In the genomic region with DNA sequence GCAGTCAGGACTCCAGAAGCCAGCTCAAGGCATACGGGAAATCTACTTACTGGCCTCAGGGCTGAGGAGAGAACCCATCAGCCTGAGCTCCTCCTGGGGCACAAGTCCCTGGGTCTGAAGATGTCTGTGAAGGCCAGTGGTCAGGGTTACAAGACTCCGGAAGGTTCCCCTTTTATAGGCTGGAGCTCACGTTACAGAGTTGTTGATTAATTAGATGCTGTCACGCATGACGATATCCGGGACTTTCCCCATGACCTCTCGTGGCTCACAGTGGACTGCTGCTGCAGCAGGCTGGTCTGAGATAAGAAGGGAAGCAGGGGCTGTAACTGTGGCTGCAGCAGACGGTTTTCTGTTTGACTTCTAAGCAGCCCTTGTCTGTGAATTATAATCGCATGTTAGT, we compare ENCODE assay signal across 8 mouse cellular contexts. TPM values are rescaled to one million over a fixed set of nuclear protein-coding genes. Genes with fewer than 3 reads are reported as not detected.
DNase-seq lines count a peak whose midpoint lies in the region; TF ChIP-seq lines count a peak whose summit lies in the region.

No protein-coding gene starts in this region.

- 0 out of 2 replicates have a peak overlapping the region, but pooled peaks have one; percentile 3 for H3K4me3 ChIP-seq in ES-Bruce4 (ENCODE audit: low read depth, low read length)
- H3K4me3 ChIP-seq in bone marrow, adult 2 months (replicated peaks; ENCODE audit: control insufficient read depth, low read depth, low read length) = peak overlapping the region; percentile 75
- peak overlapping the region; percentile 59 for H3K4me3 ChIP-seq in liver, adult 2 months (ENCODE audit: insufficient read depth, low read depth, low read length)

- no peak for TF ChIP-seq POLR2A in ES-Bruce4 (IDR thresholded peaks at IDR 0.05; ENCODE audit: insufficient read depth, low read length)
- TF ChIP-seq POLR2A in bone marrow, adult 2 months (IDR thresholded peaks at IDR 0.05; ENCODE audit: borderline replicate concordance, control insufficient read depth, low read depth, low read length) = no peak
- TF ChIP-seq POLR2A in liver, adult 2 months (IDR thresholded peaks at IDR 0.05; ENCODE audit: extremely low read depth, insufficient read depth, low read length) = peak; percentile 39; the same call in 1 of the 2 replicates

- peak; percentile 56 for DNase-seq in heart, postnatal 4 days
- peak; percentile 59 for DNase-seq in liver, adult 2 months (ENCODE audit: extremely low read depth, low read depth, low spot score)
- DNase-seq in natural killer cell, adult 2 months (ENCODE audit: low spot score in 2 of 2) = peak; percentile 91 to 93
- no peak for DNase-seq in right cerebral cortex, postnatal 36 days (ENCODE audit: low spot score in 2 of 2)
- no peak for DNase-seq in thymus, adult 18-20 months
- no peak for DNase-seq in adipocyte (ENCODE audit: low spot score)

- H3K9me3 ChIP-seq in ES-Bruce4 (replicated peaks; ENCODE audit: control insufficient read depth, insufficient read depth, low read length, poor library complexity, severe bottlenecking) = no peaks in the 10 kb centered on the region

- no peak for TF ChIP-seq CTCF in ES-Bruce4 (IDR thresholded peaks at IDR 0.05; ENCODE audit: low read depth, low read length)
- no peak for TF ChIP-seq CTCF in bone marrow, adult 2 months (IDR thresholded peaks at IDR 0.05; ENCODE audit: control insufficient read depth, insufficient read depth, low read length)
- TF ChIP-seq CTCF in liver, adult 2 months (IDR thresholded peaks at IDR 0.05; ENCODE audit: low read depth, low read length) = no peak

- H3K27ac ChIP-seq in ES-Bruce4 (ENCODE audit: insufficient read depth, low read length) = no peak overlapping the region
- H3K27ac ChIP-seq in bone marrow, adult 2 months (ENCODE audit: control insufficient read depth, insufficient read depth, low read depth, low read length, poor library complexity) = peak overlapping the region; percentile 91
- H3K27ac ChIP-seq in liver, adult 2 months (replicated peaks; ENCODE audit: insufficient read depth, low read depth, low read length) = peak overlapping the region; percentile 84

- no peak for TF ChIP-seq EP300 in ES-Bruce4 (IDR thresholded peaks at IDR 0.05; ENCODE audit: insufficient read depth, low read depth, low read length)

- no peaks in the 10 kb centered on the region for H3K36me3 ChIP-seq in ES-Bruce4 (ENCODE audit: control insufficient read depth, insufficient read depth, low read length, poor library complexity, severe bottlenecking)
- no peaks in the 10 kb centered on the region for H3K36me3 ChIP-seq in liver, adult 2 months (ENCODE audit: control insufficient read depth, insufficient read depth, low read length)

- 2% methylated on average over 9 of the region's 9 CpGs for WGBS in bone marrow, adult 2 months
- WGBS in liver, adult 2 months = 17% methylated on average over 9 of the region's 9 CpGs

- H3K79me2 ChIP-seq in liver, adult 2 months (ENCODE audit: control insufficient read depth, insufficient read depth, low read length) = no peaks in the 10 kb centered on the region

- H3K27me3 ChIP-seq in ES-Bruce4 (ENCODE audit: control insufficient read depth, insufficient read depth, low read length, poor library complexity, severe bottlenecking) = no peaks in the 10 kb centered on the region
- peaks cover 4% of the 10 kb centered on the region; the same call in 1 of the 2 replicates for H3K27me3 ChIP-seq in liver, adult 2 months (ENCODE audit: control insufficient read depth, insufficient read depth, low read length)

- no peaks in the 10 kb centered on the region for H3K4me1 ChIP-seq in ES-Bruce4 (ENCODE audit: control insufficient read depth, insufficient read depth, low read length)
- H3K4me1 ChIP-seq in bone marrow, adult 2 months (ENCODE audit: control insufficient read depth, insufficient read depth, low read length) = peaks cover 2% of the 10 kb centered on the region
- H3K4me1 ChIP-seq in liver, adult 2 months (ENCODE audit: control insufficient read depth, insufficient read depth, low read length) = no peaks in the 10 kb centered on the region

- H3K9ac ChIP-seq in ES-Bruce4 (ENCODE audit: low read depth, poor library complexity, severe bottlenecking) = no peak overlapping the region
- peak overlapping the region; percentile 75 for H3K9ac ChIP-seq in liver, adult 2 months (ENCODE audit: low read depth, low read length)

RNA-seq across cellular contexts. Expression of gene Neurl3, which starts 1.2 kb away (rescaled TPM):
- not detected in 2 replicates for polyA plus RNA-seq in ES-Bruce4 (2011; ENCODE audit: insufficient read depth, insufficient read length, low read depth, missing spikeins)
- polyA plus RNA-seq in bone marrow, adult 2 months (2011; ENCODE audit: insufficient read depth, insufficient read length, low replicate concordance, missing spikeins) = 33.7 and 62.7 TPM in 2 replicates
- 1 to 10 TPM; 4.9 to 5.3 TPM for total RNA-seq in heart, postnatal 4 days (2021)
- total RNA-seq in liver, adult 2 months (2014; rRNA removed) = 3.3 and 4.0 TPM in 2 replicates
- polyA plus RNA-seq in liver, adult 2 months (2012; rRNA removed) = 3.6 and 5.3 TPM in 2 replicates

RNA-seq across cellular contexts. Expression of gene Uggt1, which starts 28.8 kb away (rescaled TPM):
- polyA plus RNA-seq in ES-Bruce4 (2011; ENCODE audit: insufficient read depth, insufficient read length, low read depth, missing spikeins) = 76.7 and 77.5 TPM in 2 replicates
- polyA plus RNA-seq in bone marrow, adult 2 months (2011; ENCODE audit: insufficient read depth, insufficient read length, low replicate concordance, missing spikeins) = 14.8 and 33.9 TPM in 2 replicates
- 10 to 100 TPM; 39.0 to 39.3 TPM for total RNA-seq in heart, postnatal 4 days (2021)
- total RNA-seq in liver, adult 2 months (2014; rRNA removed) = 44.5 and 49.0 TPM in 2 replicates
- polyA plus RNA-seq in liver, adult 2 months (2012; rRNA removed) = 11.6 and 12.6 TPM in 2 replicates

RNA-seq across cellular contexts. Expression of gene Arid5a, which starts 34.2 kb away (rescaled TPM):
- polyA plus RNA-seq in ES-Bruce4 (2011; ENCODE audit: insufficient read depth, insufficient read length, low read depth, missing spikeins) = 3.5 and 4.1 TPM in 2 replicates
- polyA plus RNA-seq in bone marrow, adult 2 months (2011; ENCODE audit: insufficient read depth, insufficient read length, low replicate concordance, missing spikeins) = 14.3 and 36.7 TPM in 2 replicates
- total RNA-seq in heart, postnatal 4 days (2021) = 10 to 100 TPM; 27.7 to 27.9 TPM
- total RNA-seq in liver, adult 2 months (2014; rRNA removed) = 0.67 and 1.7 TPM in 2 replicates
- polyA plus RNA-seq in liver, adult 2 months (2012; rRNA removed) = 1.7 and 3.8 TPM in 2 replicates

Comparison
In these comparisons a context has a peak if more than half of its experiments do, and no peak if none do; other contexts are left out.
1. H3K4me3 ChIP-seq: peak in every context shown above with its lines; median percentile 75 in bone marrow, adult 2 months; 59 in liver, adult 2 months; 3 in ES-Bruce4.
2. DNase-seq: peak in heart, postnatal 4 days (single experiment), liver, adult 2 months (single experiment) and natural killer cell, adult 2 months (2 of 2); none in right cerebral cortex, postnatal 36 days (0 of 2), thymus, adult 18-20 months (0 of 2) and adipocyte (single experiment).